Comparison of ENCODE assay signal across 22 mouse cellular contexts in genomic region chr15:31375212-31375611, GRCm38 (mm10). TPM values are rescaled to one million over a fixed set of nuclear protein-coding genes. Genes with fewer than 3 reads are reported as not detected.
DNase-seq lines count a peak whose midpoint lies in the region; ATAC-seq lines count a peak whose summit lies in the region.
"Had no signal": no experiment of that assay in that cellular context is flagged by ENCODE, and none has a peak within 500 bp of the region (broad histone marks: within the 10 kb centered on the region; RNA-seq: fewer than 3 reads in every experiment).

No protein-coding gene starts in this region.

- peaks cover 3% of the 10 kb centered on the region for H3K27me3 ChIP-seq in kidney, embryonic 15.5 days
- no peaks in the 10 kb centered on the region for H3K27me3 ChIP-seq in lung, embryonic 16.5 days (ENCODE audit: control insufficient read depth, insufficient read depth, low read depth, low read length)
- H3K27me3 ChIP-seq: liver, embryonic 15.5 days had no signal

- H3K9me3 ChIP-seq in kidney, embryonic 15.5 days (replicated peaks), result no peaks in the 10 kb centered on the region
- H3K9me3 ChIP-seq in lung, embryonic 16.5 days (ENCODE audit: control insufficient read depth, low read length), result no peaks in the 10 kb centered on the region
- H3K9me3 ChIP-seq: hindbrain, embryonic 15.5 days; limb, embryonic 13.5 days; liver, embryonic 15.5 days had no signal

- peak; percentile 45 for DNase-seq in adrenal gland, postnatal 10 days
- no peak for DNase-seq in adrenal gland, adult 2 months
- no peak for DNase-seq in kidney, postnatal 36 days
- no peak for DNase-seq in lung, postnatal 25 days (ENCODE audit: low spot score)
- no peak for DNase-seq in MN1 (ENCODE audit: low spot score)
- no peak for DNase-seq in layer of hippocampus, postnatal 25 days (ENCODE audit: extremely low spot score in 1 of 2, low spot score in 1 of 2)
- DNase-seq: cerebellum, adult 11 months; cerebellum, postnatal 14 days; midbrain, embryonic 14.5 days; retina, postnatal 1 day; right cerebral cortex, postnatal 4 days; thymus, postnatal 14 days had no signal

- no peak overlapping the region for H3K27ac ChIP-seq in kidney, embryonic 15.5 days
- no peak overlapping the region for H3K27ac ChIP-seq in lung, embryonic 16.5 days (ENCODE audit: low read length)
- H3K27ac ChIP-seq: gastrocnemius, adult 2 months; hindbrain, embryonic 15.5 days; layer of hippocampus, adult 2 months; limb, embryonic 13.5 days; liver, embryonic 15.5 days had no signal

- ATAC-seq in kidney, embryonic 15.5 days (replicated peaks; ENCODE audit: low FRiP score), result peak; percentile 66; the same call in 1 of the 2 replicates
- ATAC-seq in lung, embryonic 16.5 days (ENCODE audit: low read depth), result peak; percentile 61; the same call in 1 of the 2 replicates
- ATAC-seq: forebrain, embryonic 16.5 days; intestine, embryonic 16.5 days had no signal

- H3K4me2 ChIP-seq in kidney, embryonic 15.5 days, result no peak overlapping the region
- H3K4me2 ChIP-seq in lung, embryonic 16.5 days (ENCODE audit: low read depth, low read length), result no peak overlapping the region
- H3K4me2 ChIP-seq: hindbrain, embryonic 15.5 days; limb, embryonic 13.5 days; liver, embryonic 15.5 days had no signal

- 8% methylated on average over 4 of the region's 4 CpGs for WGBS in kidney, embryonic 15.5 days
- WGBS in lung, embryonic 16.5 days, result 22% methylated on average over 4 of the region's 4 CpGs

- H3K9ac ChIP-seq in kidney, embryonic 15.5 days, result no peak overlapping the region
- H3K9ac ChIP-seq in lung, embryonic 16.5 days (ENCODE audit: low read length), result no peak overlapping the region
- H3K9ac ChIP-seq: hindbrain, embryonic 15.5 days; limb, embryonic 13.5 days; liver, embryonic 15.5 days had no signal

- H3K36me3 ChIP-seq in kidney, embryonic 15.5 days, result no peaks in the 10 kb centered on the region
- H3K36me3 ChIP-seq in lung, embryonic 16.5 days (ENCODE audit: control insufficient read depth, insufficient read depth, low read length), result no peaks in the 10 kb centered on the region
- H3K36me3 ChIP-seq: hindbrain, embryonic 15.5 days; limb, embryonic 13.5 days; liver, embryonic 15.5 days had no signal

- no peak overlapping the region for H3K4me3 ChIP-seq in kidney, embryonic 15.5 days (replicated peaks)
- no peak overlapping the region for H3K4me3 ChIP-seq in lung, embryonic 16.5 days (ENCODE audit: low read length)
- H3K4me3 ChIP-seq: erythroblast, embryonic 14.5 days; gastrocnemius, adult 2 months; hindbrain, embryonic 15.5 days; layer of hippocampus, adult 2 months; limb, embryonic 13.5 days; liver, embryonic 15.5 days had no signal

- H3K4me1 ChIP-seq in kidney, embryonic 15.5 days, result peaks cover 5% of the 10 kb centered on the region; the same call in 1 of the 2 replicates
- H3K4me1 ChIP-seq in lung, embryonic 16.5 days (replicated peaks; ENCODE audit: control insufficient read depth, insufficient read depth, low read length), result no peaks in the 10 kb centered on the region
- H3K4me1 ChIP-seq: hindbrain, embryonic 15.5 days; limb, embryonic 13.5 days; liver, embryonic 15.5 days had no signal

RNA-seq across cellular contexts. Expression of gene Ankrd33b, which starts 7.7 kb away (rescaled TPM):
- 1 to 10 TPM; 1.6 to 2.1 TPM for total RNA-seq in adrenal gland, postnatal 10 days (2021)
- 1 to 10 TPM; 1.1 to 1.9 TPM for total RNA-seq in adrenal gland, adult 2 months (2021)
- 1.5 and 1.9 TPM in 2 replicates for polyA plus RNA-seq in adrenal gland, adult 2 months (2012; rRNA removed)
- 6.2 and 6.5 TPM in 2 replicates for polyA plus RNA-seq in kidney, embryonic 15.5 days (2015; fragmentation: Nextera tagmentation; extraction: Ambion mirVana)
- 3.5 and 3.9 TPM in 2 replicates for polyA plus RNA-seq in lung, embryonic 16.5 days (2015; fragmentation: Nextera tagmentation; extraction: Ambion mirVana)
- 10 to 100 TPM; 45.8 to 52.8 TPM for total RNA-seq in layer of hippocampus, postnatal 25 days (2021)

Comparison
In these comparisons a context has a peak if more than half of its experiments do, and no peak if none do; other contexts are left out.
1. RNA of gene Ankrd33b, which starts 7.7 kb away (total RNA-seq): 45.8 to 52.8 TPM in layer of hippocampus, postnatal 25 days; 1.6 to 2.1 TPM in adrenal gland, postnatal 10 days and 1.1 to 1.9 TPM in adrenal gland, adult 2 months; every median in the first group is over 10 times any median in the second.